Mouse (Mus musculus) CH12.LX (cell line): ENCODE data around the gene Cd59b. TPM values are rescaled to one million over a fixed set of nuclear protein-coding genes. Genes with fewer than 3 reads are reported as not detected.

Experiments used
- DNase-seq: peaks from one replicate; pipeline ENCODE4 v3.0.0-alpha.2; 2013; ENCODE audit errors: extremely low read depth
- H3K27ac ChIP-seq: 2 replicates; pipeline ENCODE4 v1.5.1; 2012; ENCODE audit warnings: low read depth, mild to moderate bottlenecking, control low read depth, moderate library complexity; ENCODE audit not compliant: insufficient read depth
- H3K27me3 ChIP-seq: replicated peaks from 2 replicates; pipeline ENCODE3; 2012; ENCODE audit warnings: inconsistent platforms
- H3K36me3 ChIP-seq, 2 experiments: replicated peaks in 1 of 2; 2 replicates each; pipeline versions ENCODE3 to v1.6.1; 2012; ENCODE audit warnings: inconsistent platforms in 1 of 2, low read length in 1 of 2, mild to moderate bottlenecking in 1 of 2, mixed read lengths in 1 of 2, moderate library complexity in 1 of 2; ENCODE audit not compliant: control insufficient read depth in 1 of 2, insufficient read depth in 1 of 2
- H3K4me1 ChIP-seq, 2 experiments: 2 replicates each; pipeline ENCODE4 v1.6.1; 2012; ENCODE audit warnings: inconsistent platforms in 1 of 2, moderate library complexity in 1 of 2; ENCODE audit not compliant: insufficient read depth in 2 of 2, control insufficient read depth in 1 of 2
- H3K4me2 ChIP-seq: 2 replicates; pipeline ENCODE4 v1.6.1; 2012; ENCODE audit warnings: low read depth, mild to moderate bottlenecking, control low read depth; ENCODE audit not compliant: poor library complexity, insufficient read depth, severe bottlenecking
- H3K4me3 ChIP-seq, 3 experiments: fragments of 150-350 bp in 1 of 3; sonication (generic) in 1 of 3; replicated peaks in 1 of 3; 2 replicates each; pipeline versions ENCODE3 to v1.5.1; 2011 to 2012; ENCODE audit warnings: low read depth in 2 of 3, low read length in 2 of 3, mild to moderate bottlenecking in 2 of 3, moderate library complexity in 2 of 3, control low read depth in 1 of 3, improper control_type of control experiment in 1 of 3, inconsistent platforms in 1 of 3, mixed read lengths in 1 of 3; ENCODE audit not compliant: poor library complexity in 1 of 3
- H3K79me2 ChIP-seq: replicated peaks from 2 replicates; pipeline ENCODE4 v1.6.1; 2012; ENCODE audit warnings: mild to moderate bottlenecking, moderate library complexity; ENCODE audit not compliant: control insufficient read depth, poor library complexity, insufficient read depth, severe bottlenecking; ENCODE audit errors: extremely low read depth
- H3K9ac ChIP-seq: 2 replicates; pipeline ENCODE4 v1.6.1; 2012; ENCODE audit warnings: low read depth, mild to moderate bottlenecking, control low read depth, moderate library complexity; ENCODE audit not compliant: insufficient read depth
- H3K9me3 ChIP-seq: replicated peaks from 2 replicates; pipeline ENCODE3; 2012; ENCODE audit warnings: low read length, inconsistent platforms, mixed read lengths
- BHLHE40 ChIP-seq: IDR thresholded peaks from 2 replicates; pipeline ENCODE4 v1.6.1; 2011; ENCODE audit warnings: mild to moderate bottlenecking, low read depth, low read length, improper control_type of control experiment
- CHD1 ChIP-seq: IDR thresholded peaks from 2 replicates; pipeline ENCODE4 v1.6.1; 2012; ENCODE audit warnings: low read depth, low read length, improper control_type of control experiment, inconsistent platforms
- CHD2 ChIP-seq: IDR thresholded peaks from 2 replicates; pipeline ENCODE4 v1.6.1; 2011; ENCODE audit warnings: low read length, improper control_type of control experiment
- CTCF ChIP-seq, 2 experiments: IDR thresholded peaks in 1 of 2; conservative IDR thresholded peaks in 1 of 2; 2 replicates each; pipeline ENCODE4 v1.5.1; 2011 to 2012; ENCODE audit warnings: low read depth in 2 of 2, low read length in 2 of 2, improper control_type of control experiment in 1 of 2, inconsistent platforms in 1 of 2, mild to moderate bottlenecking in 1 of 2, moderate library complexity in 1 of 2
- ELF1 ChIP-seq: IDR thresholded peaks from 2 replicates; pipeline ENCODE4 v1.6.1; 2014; ENCODE audit warnings: low read depth, mild to moderate bottlenecking, inconsistent platforms, low read length, improper control_type of control experiment
- EP300 ChIP-seq: IDR thresholded peaks from 2 replicates; pipeline ENCODE4 v1.6.1; 2011; ENCODE audit warnings: low read length, improper control_type of control experiment
- ETS1 ChIP-seq: conservative IDR thresholded peaks from 2 replicates; pipeline ENCODE4 v1.6.1; 2012; ENCODE audit warnings: low read depth, mild to moderate bottlenecking, inconsistent platforms, low read length, improper control_type of control experiment, moderate library complexity
- GABPA ChIP-seq: IDR thresholded peaks from 2 replicates; pipeline ENCODE4 v1.6.1; 2012; ENCODE audit warnings: low read depth, low read length, improper control_type of control experiment, inconsistent platforms; ENCODE audit not compliant: insufficient replicate concordance
- JUND ChIP-seq: conservative IDR thresholded peaks from 2 replicates; pipeline ENCODE4 v1.6.1; 2011; ENCODE audit warnings: low read depth, low read length, improper control_type of control experiment
- KAT2A ChIP-seq: IDR thresholded peaks from 2 replicates; pipeline ENCODE4 v1.6.1; 2012; ENCODE audit warnings: low read length, improper control_type of control experiment, inconsistent platforms; ENCODE audit not compliant: insufficient replicate concordance
- MAX ChIP-seq: IDR thresholded peaks from 2 replicates; pipeline ENCODE4 v1.6.1; 2011; ENCODE audit warnings: low read length, improper control_type of control experiment
- MEF2A ChIP-seq: IDR thresholded peaks from 2 replicates; pipeline ENCODE4 v1.6.1; 2014; ENCODE audit warnings: low read depth, mild to moderate bottlenecking, inconsistent platforms, low read length, improper control_type of control experiment, borderline replicate concordance
- NELFE ChIP-seq: IDR thresholded peaks from 2 replicates; pipeline ENCODE4 v1.6.1; 2011; ENCODE audit warnings: low read depth, low read length, improper control_type of control experiment
- NRF1 ChIP-seq: IDR thresholded peaks from 2 replicates; pipeline ENCODE4 v1.6.1; 2014; ENCODE audit warnings: low read depth, mild to moderate bottlenecking, inconsistent platforms, low read length, improper control_type of control experiment, moderate library complexity
- POLR2A ChIP-seq: IDR thresholded peaks from 2 replicates; pipeline ENCODE4 v1.6.1; 2011; ENCODE audit warnings: low read depth, mild to moderate bottlenecking, improper control_type of control experiment, low read length
- POLR2AphosphoS2 ChIP-seq: IDR thresholded peaks from 2 replicates; pipeline ENCODE4 v1.6.1; 2011; ENCODE audit warnings: low read depth, low read length, improper control_type of control experiment
- RAD21 ChIP-seq: IDR thresholded peaks from 2 replicates; pipeline ENCODE4 v1.6.1; 2011; ENCODE audit warnings: low read depth, mild to moderate bottlenecking, low read length, improper control_type of control experiment, moderate library complexity
- UBTF ChIP-seq: IDR thresholded peaks from 2 replicates; pipeline ENCODE4 v1.6.1; 2012; ENCODE audit warnings: low read depth, mild to moderate bottlenecking, inconsistent platforms, low read length, improper control_type of control experiment, moderate library complexity
- USF1 ChIP-seq: IDR thresholded peaks from 2 replicates; pipeline ENCODE4 v1.6.1; 2014; ENCODE audit warnings: low read depth, mild to moderate bottlenecking, inconsistent platforms, low read length, improper control_type of control experiment
- dilution Hi-C: fragments of 300-500 bp; cut with MboI; formaldehyde crosslinking; loops from 2 replicates; pipeline ENCODE4 v1.14.3; 2020; ENCODE audit warnings: low sequenced_read_pairs; ENCODE audit not compliant: extremely low pct_unique_long_range_greater_than_20kb, extremely low pct_ligation_motif_present
- in situ Hi-C: fragments of 300-500 bp; cut with MboI; formaldehyde crosslinking; loops from 3 replicates; pipeline ENCODE4 v1.14.3; 2019; ENCODE audit warnings: low sequenced_read_pairs, low pct_ligation_motif_present, low pct_unique_long_range_greater_than_20kb, mixed read lengths
- polyA plus RNA-seq: library from polyadenylated mRNA; unstranded; fragments of >175 nt; gene quantifications from 2 replicates; pipeline ENCODE4 v1.2.1, GENCODE M21; 2012; ENCODE audit warnings: low read depth; ENCODE audit not compliant: insufficient read length
- total RNA-seq, 2 experiments: library from RNA; depleted of rRNA; stranded (reverse); fragments of 300-350 nt in 1 of 2; fragments of >200 nt in 1 of 2; gene quantifications; 2 replicates each; pipeline ENCODE4 v1.2.3; 2012 to 2014

The Cd59b gene
- total and polyA plus RNA-seq, 3 experiments: 0.25 to 2.1 (median 0.80) TPM

GRCm38 (mm10) chr2:104058381-104058780 lies 11.3 kb upstream of the Cd59b start:
- Histone ChIP-seq H3K4me2 (no peak overlapping the region), H3K9me3 (no peaks in the 10 kb centered on the region), H3K4me3 (no peak overlapping the region), H3K79me2 (no peaks in the 10 kb centered on the region), H3K27ac (no peak overlapping the region), H3K27me3 (no peaks in the 10 kb centered on the region), H3K9ac (no peak overlapping the region), H3K36me3 (peaks cover 23 to 59% of the 10 kb centered on the region in 2 experiments), H3K4me1 (no peaks in the 10 kb centered on the region)
- no peak for DNase-seq
- in situ Hi-C loops (no loop called here), dilution Hi-C loops (no loop called here)
- TF ChIP-seq UBTF: no peak
- no peak for TF ChIP-seq POLR2A
- TF ChIP-seq KAT2A: no peak
- TF ChIP-seq ELF1: no peak
- TF ChIP-seq NRF1: no peak
- TF ChIP-seq CHD2: no peak
- no peak for TF ChIP-seq CTCF (conservative IDR thresholded peaks at IDR 0.05 in 1 of 2, IDR thresholded peaks at IDR 0.05 in 1 of 2; ENCODE audit: low read depth in 2 of 2, low read length in 2 of 2)
- no peak for TF ChIP-seq GABPA
- TF ChIP-seq MAX: no peak
- no peak for TF ChIP-seq MEF2A
- TF ChIP-seq NELFE: no peak
- no peak for TF ChIP-seq RAD21
- TF ChIP-seq USF1: no peak
- no peak for TF ChIP-seq JUND

GRCm38 (mm10) chr2:104058954-104059353 lies 10.7 kb upstream of the Cd59b start:
- no peaks in the 10 kb centered on the region for H3K4me1 ChIP-seq
- no peak for DNase-seq
- H3K27me3 ChIP-seq: no peaks in the 10 kb centered on the region
- in situ Hi-C loops (no loop called here), dilution Hi-C loops (no loop called here)
- no peak overlapping the region for H3K9ac ChIP-seq
- peaks cover 23 to 57% of the 10 kb centered on the region in 2 experiments for H3K36me3 ChIP-seq
- no peaks in the 10 kb centered on the region for H3K79me2 ChIP-seq
- no peak overlapping the region for H3K27ac ChIP-seq
- H3K4me2 ChIP-seq: no peak overlapping the region
- no peak for TF ChIP-seq CTCF (conservative IDR thresholded peaks at IDR 0.05 in 1 of 2, IDR thresholded peaks at IDR 0.05 in 1 of 2; ENCODE audit: low read depth in 2 of 2, low read length in 2 of 2)
- no peak for TF ChIP-seq MEF2A
- TF ChIP-seq EP300: no peak
- TF ChIP-seq JUND: no peak
- TF ChIP-seq ETS1: no peak
- TF ChIP-seq BHLHE40: no peak
- no peak for TF ChIP-seq CHD1
- no peak for TF ChIP-seq ELF1
- TF ChIP-seq NELFE: no peak
- TF ChIP-seq POLR2AphosphoS2: no peak
- no peak overlapping the region for H3K4me3 ChIP-seq
- H3K9me3 ChIP-seq: no peaks in the 10 kb centered on the region
